Mouse (Mus musculus) hindbrain, embryonic 10.5 days (tissue): ENCODE measurements at regions not wholly inside any gene's neighbourhood (a gene's known extent, or its start where the extent isn't known, plus 50 kb on each side); places are given as distances from the start of the nearest gene placed in this dataset.

Experiments
- DNase-seq: peaks from one replicate; pipeline ENCODE4 v3.0.0-alpha.2; 2017; ENCODE audit warnings: low spot score
- H3K27ac ChIP-seq: fragments of 300-500 bp; sonication (generic); 2 replicates; pipeline ENCODE4 v1.5.1; 2016; ENCODE audit warnings: mild to moderate bottlenecking, moderate library complexity
- H3K27me3 ChIP-seq: fragments of 300-500 bp; sonication (generic); 2 replicates; pipeline ENCODE4 v1.6.1; 2016; ENCODE audit warnings: mild to moderate bottlenecking; ENCODE audit not compliant: poor library complexity, insufficient read depth, severe bottlenecking
- H3K36me3 ChIP-seq: fragments of 300-500 bp; sonication (generic); 2 replicates; pipeline ENCODE4 v1.6.1; 2016; ENCODE audit warnings: mild to moderate bottlenecking, moderate library complexity
- H3K4me1 ChIP-seq: fragments of 300-500 bp; sonication (generic); replicated peaks from 2 replicates; pipeline ENCODE4 v1.6.1; 2016; ENCODE audit warnings: mild to moderate bottlenecking
- H3K4me3 ChIP-seq: fragments of 300-500 bp; sonication (generic); 2 replicates; pipeline ENCODE4 v1.5.1; 2016; ENCODE audit warnings: mild to moderate bottlenecking, moderate library complexity
- H3K9me3 ChIP-seq: fragments of 300-500 bp; sonication (generic); 2 replicates; pipeline ENCODE4 v1.6.1; 2016; ENCODE audit warnings: mild to moderate bottlenecking, moderate library complexity
- WGBS: fragments of 180-500 bp; shearing (Covaris S2); methylation state at CpG from one replicate; pipeline ENCODE4 v1.1.7; 2016; 5-methylcytosine and 5-hydroxymethylcytosine counted together

DNA sequence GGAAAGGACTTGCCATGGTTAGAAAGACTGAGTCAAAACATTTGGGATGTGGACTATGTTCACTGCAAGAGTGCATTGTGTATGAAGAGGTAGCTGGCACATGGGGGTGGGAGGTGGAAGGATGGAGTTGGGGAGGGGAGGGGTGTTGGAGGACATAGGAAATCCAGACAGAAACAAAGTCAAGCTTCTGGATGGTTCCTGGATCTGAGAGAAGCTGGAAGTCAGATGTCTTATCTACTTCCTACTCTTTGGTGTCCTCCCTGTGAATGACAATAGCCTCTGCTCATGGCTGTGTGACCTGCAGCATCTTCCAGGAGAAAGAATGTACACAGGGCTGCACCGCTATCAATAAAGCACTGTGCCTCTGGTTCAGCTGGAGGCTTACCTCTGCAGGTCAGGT is 491.3 kb downstream of the Rnf144a start:
- peaks cover 15% of the 10 kb centered on the region for H3K4me1 ChIP-seq
- no peaks in the 10 kb centered on the region for H3K9me3 ChIP-seq
- no peaks in the 10 kb centered on the region for H3K27me3 ChIP-seq
- H3K36me3 ChIP-seq: no peaks in the 10 kb centered on the region
- WGBS: 94% methylated on average over 1 of the region's 1 CpGs
- no peak overlapping the region for H3K4me3 ChIP-seq
- DNase-seq: no peak
- no peak overlapping the region for H3K27ac ChIP-seq

- H3K27me3 ChIP-seq: no peaks in the 10 kb centered on the region
- no peak overlapping the region for H3K27ac ChIP-seq
- no peaks in the 10 kb centered on the region for H3K4me1 ChIP-seq
- no peaks in the 10 kb centered on the region for H3K36me3 ChIP-seq
- no peak overlapping the region for H3K4me3 ChIP-seq
- DNase-seq: no peak
- WGBS: 83% methylated on average over 1 of the region's 1 CpGs
- no peaks in the 10 kb centered on the region for H3K9me3 ChIP-seq
Observed at GRCm38 (mm10) chr12:25905614-25906013, 509.4 kb downstream of the Rnf144a start.

GRCm38 (mm10) chr12:25896543-25896942 is 518.5 kb downstream of the Rnf144a start:
- Histone ChIP-seq H3K9me3 (no peaks in the 10 kb centered on the region), H3K27ac (no peak overlapping the region), H3K4me1 (no peaks in the 10 kb centered on the region), H3K4me3 (no peak overlapping the region), H3K27me3 (no peaks in the 10 kb centered on the region), H3K36me3 (no peaks in the 10 kb centered on the region)
- WGBS: 49% methylated on average over 3 of the region's 3 CpGs
- no peak for DNase-seq

GRCm38 (mm10) chr12:25895691-25896090 is 519.4 kb downstream of the Rnf144a start:
- no peaks in the 10 kb centered on the region for H3K4me1 ChIP-seq
- H3K27ac ChIP-seq: no peak overlapping the region
- DNase-seq: no peak
- whole genome bisulfite sequencing: 65% methylated on average over 1 of the region's 1 CpGs
- H3K9me3 ChIP-seq: no peaks in the 10 kb centered on the region
- no peak overlapping the region for H3K4me3 ChIP-seq
- H3K27me3 ChIP-seq: no peaks in the 10 kb centered on the region
- H3K36me3 ChIP-seq: no peaks in the 10 kb centered on the region

DNA sequence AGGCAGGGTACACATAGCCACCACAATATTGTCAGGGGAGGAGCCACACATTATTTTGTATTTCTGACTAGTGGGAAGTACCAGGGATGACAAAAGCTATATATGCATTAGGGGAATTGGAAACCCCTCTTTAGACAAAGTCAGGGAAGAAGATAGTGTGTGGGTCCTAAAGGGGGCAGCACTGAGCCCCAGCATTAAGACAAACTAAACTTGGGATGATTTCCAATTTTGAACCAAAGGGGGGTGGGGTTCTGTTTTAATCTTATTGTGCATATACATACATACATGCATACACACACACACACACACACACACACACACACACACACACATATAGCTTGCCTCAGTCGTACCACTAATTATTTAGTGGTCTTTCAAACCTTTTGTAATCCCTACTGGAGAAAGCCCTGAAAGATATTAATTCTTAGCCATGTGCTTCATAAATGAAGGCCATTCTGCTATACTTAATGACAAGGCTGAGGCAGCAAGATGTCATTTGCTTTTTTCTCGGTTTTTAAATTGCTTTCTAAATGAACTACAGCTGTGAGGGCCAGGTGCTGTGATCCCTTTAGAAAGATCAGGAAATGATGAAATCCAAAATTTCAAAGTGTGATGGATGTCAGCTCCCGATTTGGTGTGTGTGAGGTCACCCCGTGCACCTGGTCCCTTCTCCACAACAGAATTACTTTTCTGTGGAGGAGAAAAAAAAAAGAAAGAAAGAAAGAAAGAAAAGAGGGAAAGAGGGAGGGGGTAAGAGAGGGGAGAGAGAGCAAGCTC is 523.5 kb downstream of the Rnf144a start:
- Histone ChIP-seq H3K27me3 (no peaks in the 10 kb centered on the region), H3K27ac (no peak overlapping the region), H3K4me3 (no peak overlapping the region), H3K4me1 (no peaks in the 10 kb centered on the region), H3K9me3 (no peaks in the 10 kb centered on the region), H3K36me3 (no peaks in the 10 kb centered on the region)
- DNase-seq: no peak
- WGBS: 75% methylated on average over 4 of the region's 4 CpGs

GRCm38 (mm10) chr12:25890722-25891121 is 524.3 kb downstream of the Rnf144a start:
- H3K27me3 ChIP-seq: no peaks in the 10 kb centered on the region
- H3K4me3 ChIP-seq: no peak overlapping the region
- H3K9me3 ChIP-seq: no peaks in the 10 kb centered on the region
- H3K27ac ChIP-seq: no peak overlapping the region
- no peak for DNase-seq
- no peaks in the 10 kb centered on the region for H3K4me1 ChIP-seq
- 90% methylated on average over 1 of the region's 1 CpGs for WGBS
- no peaks in the 10 kb centered on the region for H3K36me3 ChIP-seq

- Histone ChIP-seq H3K4me3 (no peak overlapping the region), H3K4me1 (no peaks in the 10 kb centered on the region), H3K27me3 (no peaks in the 10 kb centered on the region), H3K36me3 (no peaks in the 10 kb centered on the region), H3K9me3 (no peaks in the 10 kb centered on the region), H3K27ac (no peak overlapping the region)
- WGBS: 88% methylated on average over 5 of the region's 5 CpGs
- no peak for DNase-seq
Observed at GRCm38 (mm10) chr12:25883771-25884171, 531.3 kb downstream of the Rnf144a start.

DNA sequence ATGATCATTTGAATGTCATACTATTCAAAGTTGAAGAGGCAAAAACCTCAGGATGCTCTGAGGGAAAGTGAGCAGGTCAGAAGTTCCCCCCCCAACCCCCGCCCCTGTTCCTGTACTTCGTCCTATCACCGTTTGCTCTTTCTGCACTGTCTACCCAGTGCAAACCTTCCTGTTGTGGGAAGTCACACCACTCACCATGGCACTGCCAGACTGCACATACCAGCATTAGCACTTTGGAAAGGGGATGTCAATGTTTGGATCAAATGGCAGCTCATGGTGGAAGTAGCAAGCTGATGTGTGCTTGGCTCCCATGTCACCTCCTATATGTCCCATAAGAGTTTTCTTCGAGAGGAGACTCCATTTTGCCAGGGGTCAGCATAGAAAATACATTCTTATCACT is 543.2 kb downstream of the Rnf144a start:
- H3K9me3 ChIP-seq: no peaks in the 10 kb centered on the region
- H3K27me3 ChIP-seq: no peaks in the 10 kb centered on the region
- DNase-seq: no peak
- H3K4me1 ChIP-seq: peaks cover 13% of the 10 kb centered on the region
- no peak overlapping the region for H3K4me3 ChIP-seq
- 81% methylated on average over 4 of the region's 4 CpGs for WGBS
- H3K27ac ChIP-seq: 0 out of 2 replicates have a peak overlapping the region, but pooled peaks have one; percentile 35
- no peaks in the 10 kb centered on the region for H3K36me3 ChIP-seq

GRCm38 (mm10) chr12:25871001-25871461 is 544.0 kb downstream of the Rnf144a start:
- 55% methylated on average over 11 of the region's 11 CpGs for WGBS
- no peaks in the 10 kb centered on the region for H3K36me3 ChIP-seq
- H3K4me3 ChIP-seq: no peak overlapping the region
- peaks cover 13% of the 10 kb centered on the region for H3K4me1 ChIP-seq
- H3K27ac ChIP-seq: peak overlapping the region; percentile 35; the same call in 1 of the 2 replicates
- peak; percentile 35 for DNase-seq
- H3K27me3 ChIP-seq: no peaks in the 10 kb centered on the region
- H3K9me3 ChIP-seq: no peaks in the 10 kb centered on the region

- no peak overlapping the region for H3K4me3 ChIP-seq
- peaks cover 13% of the 10 kb centered on the region for H3K4me1 ChIP-seq
- no peaks in the 10 kb centered on the region for H3K27me3 ChIP-seq
- H3K9me3 ChIP-seq: no peaks in the 10 kb centered on the region
- H3K36me3 ChIP-seq: no peaks in the 10 kb centered on the region
- no peak for DNase-seq
- no peak overlapping the region for H3K27ac ChIP-seq
Observed at GRCm38 (mm10) chr12:25869846-25870245, 545.2 kb downstream of the Rnf144a start.

DNA sequence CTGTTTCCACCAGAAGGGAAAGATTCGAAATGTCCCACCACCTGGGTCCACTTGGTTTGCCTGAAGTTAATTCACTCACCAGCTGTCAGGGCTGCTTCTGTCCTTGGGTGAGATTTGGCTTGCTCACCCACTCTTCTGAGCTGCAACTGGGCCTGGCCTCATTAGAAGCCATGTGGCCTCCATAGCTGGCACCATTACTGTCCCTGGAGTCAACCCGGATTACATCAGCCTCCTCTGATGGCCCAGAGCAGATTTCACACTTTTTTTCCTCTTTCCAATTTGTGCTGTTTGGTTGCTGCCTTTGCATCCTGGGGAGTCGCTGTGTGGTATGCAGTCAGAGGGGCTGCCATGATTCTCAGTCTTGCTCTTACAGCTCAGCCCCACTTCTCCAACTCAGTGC is 550.0 kb downstream of the Rnf144a start:
- WGBS: 88% methylated on average over 3 of the region's 3 CpGs
- Histone ChIP-seq H3K4me3 (no peak overlapping the region), H3K27me3 (no peaks in the 10 kb centered on the region), H3K36me3 (no peaks in the 10 kb centered on the region), H3K4me1 (no peaks in the 10 kb centered on the region), H3K9me3 (no peaks in the 10 kb centered on the region), H3K27ac (no peak overlapping the region)
- no peak for DNase-seq

DNA sequence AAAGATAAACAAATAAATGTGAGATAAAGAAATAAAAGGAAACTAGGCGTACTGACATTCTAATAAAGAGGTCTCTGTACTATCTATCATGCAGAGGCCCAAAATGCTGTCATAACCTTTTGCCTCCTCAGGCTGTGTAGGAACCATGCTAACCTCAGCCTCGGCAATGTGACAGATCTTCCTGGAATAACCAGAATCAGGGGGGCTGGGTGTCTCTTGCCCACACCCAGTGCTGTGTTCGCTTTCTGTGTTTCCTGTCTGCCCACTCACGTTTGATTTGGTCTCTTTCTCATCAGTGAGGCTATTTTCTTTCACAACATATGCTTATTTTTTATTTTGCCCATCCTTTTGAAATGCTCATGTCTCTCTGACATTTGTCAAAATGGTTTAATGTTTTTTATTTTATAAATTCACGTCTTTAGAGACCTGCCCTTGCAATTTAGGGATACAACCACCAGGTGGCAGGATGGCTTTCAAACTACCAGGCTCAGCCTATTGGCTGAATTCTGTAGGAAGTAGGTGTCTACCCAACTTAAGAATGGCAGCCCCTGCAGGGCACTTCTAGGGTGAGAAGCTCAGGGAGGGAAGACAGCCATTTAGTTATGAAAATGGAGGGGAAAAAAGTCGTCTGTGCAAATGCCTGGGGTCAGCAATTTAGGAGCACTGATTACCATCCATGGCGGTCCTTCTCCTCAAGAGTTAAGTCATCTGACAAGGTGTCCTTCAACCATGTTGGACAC is 550.8 kb downstream of the Rnf144a start:
- DNase-seq: peak; percentile 41
- H3K4me3 ChIP-seq: no peak overlapping the region
- no peaks in the 10 kb centered on the region for H3K9me3 ChIP-seq
- no peaks in the 10 kb centered on the region for H3K4me1 ChIP-seq
- H3K27ac ChIP-seq: no peak overlapping the region
- no peaks in the 10 kb centered on the region for H3K36me3 ChIP-seq
- H3K27me3 ChIP-seq: no peaks in the 10 kb centered on the region
- WGBS: 69% methylated on average over 7 of the region's 7 CpGs

- Histone ChIP-seq H3K4me3 (no peak overlapping the region), H3K36me3 (no peaks in the 10 kb centered on the region), H3K4me1 (no peaks in the 10 kb centered on the region), H3K27ac (no peak overlapping the region), H3K9me3 (no peaks in the 10 kb centered on the region), H3K27me3 (no peaks in the 10 kb centered on the region)
- WGBS: 91% methylated on average over 3 of the region's 3 CpGs
- DNase-seq: no peak
Observed at GRCm38 (mm10) chr12:25861100-25861499, 554.0 kb downstream of the Rnf144a start.
